Mouse (Mus musculus) embryonic facial prominence, embryonic 11.5 days (tissue): Measurements from ENCODE around the gene Rfc2. TPM values are rescaled to one million over a fixed set of nuclear protein-coding genes. Genes with fewer than 3 reads are reported as not detected.
"Not testable (repeated sequence)": the region's sequence is repeated elsewhere in the genome, so short reads cannot be mapped to it uniquely, and the experiment has no call there.

ENCODE experiments used
- ATAC-seq: fragments of 200-750 bp; cut with Nextera tagmentation; replicated peaks from 2 replicates; pipeline ENCODE4 v1.8.0; 2017; ENCODE audit warnings: low read depth; ENCODE audit not compliant: insufficient number of reproducible peaks, low FRiP score, low TSS enrichment
- DNase-seq: peaks from one replicate; pipeline ENCODE4 v3.0.0-alpha.2; 2015; ENCODE audit warnings: low spot score
- H3K27ac ChIP-seq: fragments of 300-500 bp; sonication (generic); replicated peaks from 2 replicates; pipeline ENCODE4 v1.5.1; 2014; ENCODE audit warnings: mild to moderate bottlenecking, low read depth, low read length, control low read depth
- H3K27me3 ChIP-seq: fragments of 300-500 bp; sonication (generic); 2 replicates; pipeline ENCODE4 v1.6.1; 2014; ENCODE audit warnings: mild to moderate bottlenecking, low read length, moderate library complexity, mixed read lengths; ENCODE audit not compliant: control insufficient read depth, insufficient read depth
- H3K36me3 ChIP-seq: fragments of 300-500 bp; sonication (generic); replicated peaks from 2 replicates; pipeline ENCODE4 v1.6.1; 2014; ENCODE audit warnings: low read depth, mild to moderate bottlenecking, low read length, moderate library complexity, mixed read lengths; ENCODE audit not compliant: control insufficient read depth, insufficient read depth
- H3K4me1 ChIP-seq: fragments of 300-500 bp; sonication (generic); 2 replicates; pipeline ENCODE4 v1.6.1; 2014; ENCODE audit warnings: low read length, mixed read lengths; ENCODE audit not compliant: control insufficient read depth, insufficient read depth
- H3K4me2 ChIP-seq: fragments of 300-500 bp; sonication (generic); 2 replicates; pipeline ENCODE4 v1.6.1; 2014; ENCODE audit warnings: low read depth, mild to moderate bottlenecking, control low read depth, low read length, moderate library complexity
- H3K4me3 ChIP-seq: fragments of 300-500 bp; sonication (generic); 2 replicates; pipeline ENCODE4 v1.5.1; 2014; ENCODE audit warnings: low read depth, low read length, control low read depth
- H3K9ac ChIP-seq: fragments of 300-500 bp; sonication (generic); replicated peaks from 2 replicates; pipeline ENCODE4 v1.6.1; 2014; ENCODE audit warnings: mild to moderate bottlenecking, control low read depth, low read length
- H3K9me3 ChIP-seq: fragments of 300-500 bp; sonication (generic); replicated peaks from 2 replicates; pipeline ENCODE4 v1.6.1; 2016; ENCODE audit warnings: mild to moderate bottlenecking, low read length, inconsistent platforms, mixed read lengths; ENCODE audit not compliant: control insufficient read depth
- WGBS: fragments of 180-500 bp; shearing (Covaris S2); extraction: QIAGEN DNeasy Blood & Tissue Kit; methylation state at CpG from one replicate; pipeline ENCODE4 v1.1.7; 2014; 5-methylcytosine and 5-hydroxymethylcytosine counted together
- microRNA-seq: library from miRNA; unstranded; fragments of <30 nt; microRNA quantifications from one replicate; pipeline ENCODE4, GENCODE M21; 2016; ENCODE audit warnings: borderline number of aligned reads
- polyA plus RNA-seq: library from polyadenylated mRNA; unstranded; fragments of >200 nt; fragmentation: Nextera tagmentation; extraction: Ambion mirVana; gene quantifications from 2 replicates; pipeline ENCODE4 v1.2.1, GENCODE M21; 2014

Rfc2 gene
- polyA plus RNA-seq, 1 experiment from 2014 or later: 344 TPM

GRCm38 (mm10) chr5:134647394-134647793 is 66.2 kb downstream of the Rfc2 start:
- DNase-seq (no peak), ATAC-seq (no peak)
- Histone ChIP-seq H3K4me3 (no peak overlapping the region), H3K27ac (no peak overlapping the region), H3K9me3 (no peaks in the 10 kb centered on the region), H3K36me3 (no peaks in the 10 kb centered on the region), H3K4me2 (no peak overlapping the region), H3K9ac (no peak overlapping the region), H3K4me1 (no peaks in the 10 kb centered on the region), H3K27me3 (no peaks in the 10 kb centered on the region)
- 79% methylated on average over 2 of the region's 2 CpGs for WGBS

- not testable (repeated sequence) for H3K27me3 ChIP-seq, DNase-seq, H3K9me3 ChIP-seq, H3K27ac ChIP-seq, H3K9ac ChIP-seq, ATAC-seq, H3K4me2 ChIP-seq, H3K4me1 ChIP-seq, H3K36me3 ChIP-seq, H3K4me3 ChIP-seq
- WGBS: 81% methylated on average over 3 of the region's 4 CpGs
Measured at GRCm38 (mm10) chr5:134648976-134649375, 67.8 kb downstream of the Rfc2 start.

- no peaks in the 10 kb centered on the region for H3K27me3 ChIP-seq
- no peaks in the 10 kb centered on the region for H3K9me3 ChIP-seq
- DNase-seq: no peak
- no peak for ATAC-seq
- H3K9ac ChIP-seq: no peak overlapping the region
- no peak overlapping the region for H3K27ac ChIP-seq
- WGBS: 41% methylated on average over 4 of the region's 5 CpGs
- H3K4me1 ChIP-seq: no peaks in the 10 kb centered on the region
- H3K4me2 ChIP-seq: no peak overlapping the region
- no peaks in the 10 kb centered on the region for H3K36me3 ChIP-seq
- H3K4me3 ChIP-seq: no peak overlapping the region
Measured at GRCm38 (mm10) chr5:134650926-134651325, 69.8 kb downstream of the Rfc2 start.

Small RNA genes lying within 50 kb of the gene (microRNA-seq; reads per million reads assigned to microRNA genes)
- not detected for gene Mir7228

Other genes with a start within 250 kb of the Rfc2 start
- gene Gtf2ird1, start 124.7 kb upstream of the Rfc2 start, polyA plus RNA-seq: 99.8 and 104 TPM in 2 replicates
- 4.6 and 5.5 TPM in 2 replicates for gene Clip2, start 28.9 kb upstream of the Rfc2 start, polyA plus RNA-seq
- gene Syna, start 21.2 kb upstream of the Rfc2 start, polyA plus RNA-seq: 0.14 TPM in 1 of 2 replicates, not detected in the other
- gene Lat2, start 33.7 kb downstream of the Rfc2 start, polyA plus RNA-seq: 0.56 and 0.77 TPM in 2 replicates
- 479 and 512 TPM in 2 replicates for gene Eif4h, start 58.1 kb downstream of the Rfc2 start, polyA plus RNA-seq
- 4.6 and 6.5 TPM in 2 replicates for gene Limk1, start 107.2 kb downstream of the Rfc2 start, polyA plus RNA-seq
- gene Eln, start 166.0 kb downstream of the Rfc2 start, polyA plus RNA-seq: 4.4 and 4.6 TPM in 2 replicates